Mouse (Mus musculus) G1E (cell line): ENCODE measurements around the gene Wwc2. TPM values are rescaled to one million over a fixed set of nuclear protein-coding genes. Genes with fewer than 3 reads are reported as not detected.

ENCODE experiments used
- ATAC-seq: 2 replicates; pipeline ENCODE4 v1.8.0; 2016; ENCODE audit warnings: mild to moderate bottlenecking; ENCODE audit not compliant: insufficient number of reproducible peaks, poor library complexity, low FRiP score, severe bottlenecking; ENCODE audit errors: extremely low read depth
- DNase-seq: peaks from one replicate; pipeline ENCODE4 v3.0.0; 2012; ENCODE audit warnings: low spot score
- H3K27me3 ChIP-seq: 2 replicates; pipeline ENCODE4 v1.6.1; 2012; ENCODE audit warnings: mild to moderate bottlenecking, low read length, inconsistent platforms; ENCODE audit not compliant: insufficient read depth
- H3K36me3 ChIP-seq: replicated peaks from 2 replicates; pipeline ENCODE3; 2012; ENCODE audit warnings: mild to moderate bottlenecking, inconsistent platforms
- H3K4me1 ChIP-seq: 2 replicates; pipeline ENCODE4 v1.6.1; 2012; ENCODE audit warnings: low read depth, low read length, inconsistent platforms, mixed read lengths; ENCODE audit not compliant: insufficient read depth
- H3K4me3 ChIP-seq: 2 replicates; pipeline ENCODE4 v1.5.1; 2012; ENCODE audit warnings: low read depth, mild to moderate bottlenecking, inconsistent platforms, low read length, moderate library complexity, mixed read lengths
- H3K9me3 ChIP-seq: replicated peaks from 2 replicates; pipeline ENCODE4 v1.6.1; 2012; ENCODE audit warnings: inconsistent platforms
- CTCF ChIP-seq: IDR thresholded peaks from 2 replicates; pipeline ENCODE4 v1.5.1; 2012; ENCODE audit warnings: low read depth, low read length, inconsistent platforms, mixed read lengths
- GATA1 ChIP-seq: IDR thresholded peaks from 2 replicates; pipeline ENCODE4 v1.6.1; 2012; ENCODE audit warnings: borderline replicate concordance, low read length, inconsistent platforms, mixed read lengths
- GATA2 ChIP-seq: IDR thresholded peaks from 2 replicates; pipeline ENCODE4 v1.6.1; 2012; ENCODE audit warnings: low read depth, low read length, inconsistent platforms, borderline replicate concordance
- POLR2AphosphoS5 ChIP-seq: IDR thresholded peaks from 2 replicates; pipeline ENCODE4 v1.6.1; 2012; ENCODE audit warnings: low read depth, low read length, inconsistent platforms; ENCODE audit not compliant: insufficient replicate concordance
- TAL1 ChIP-seq: conservative IDR thresholded peaks from 2 replicates; pipeline ENCODE4 v1.6.1; 2012; ENCODE audit warnings: low read depth, low read length, inconsistent platforms, mixed read lengths
- polyA plus RNA-seq: library from polyadenylated mRNA; stranded (reverse); fragments of >175 nt; gene quantifications from 2 replicates; pipeline ENCODE4 v1.2.3, GENCODE M21; 2012
- total RNA-seq, 2 experiments: library from RNA; stranded (forward) in 1 of 2; stranded (reverse) in 1 of 2; fragments of 200-1000 nt in 1 of 2; fragments of >200 nt in 1 of 2; fragmentation: Nextera tagmentation in 1 of 2; gene quantifications; 2 replicates each; pipeline ENCODE4 v1.2.3; 2014 to 2017

Wwc2 gene
- total and polyA plus RNA-seq, 3 experiments: 4.0 to 8.1 (median 7.4) TPM

GRCm38 (mm10) chr8:47967045-47967920, 23.4 kb downstream of the Wwc2 start:
- TF ChIP-seq TAL1 (no peak), POLR2AphosphoS5 (no peak)
- H3K9me3 ChIP-seq: no peaks in the 10 kb centered on the region
- no peaks in the 10 kb centered on the region for H3K27me3 ChIP-seq
- H3K36me3 ChIP-seq: peaks cover 11% of the 10 kb centered on the region
- DNase-seq: no peak
- peaks cover 3% of the 10 kb centered on the region; the same call in 1 of the 2 replicates for H3K4me1 ChIP-seq
- H3K4me3 ChIP-seq: no peak overlapping the region
- no peak for ATAC-seq

GRCm38 (mm10) chr8:47962484-47962883, 28.2 kb downstream of the Wwc2 start:
- no peaks in the 10 kb centered on the region for H3K9me3 ChIP-seq
- no peak for TF ChIP-seq CTCF
- no peak for TF ChIP-seq GATA2
- TF ChIP-seq GATA1: no peak
- TF ChIP-seq TAL1: no peak
- TF ChIP-seq POLR2AphosphoS5: no peak
- peaks cover 11% of the 10 kb centered on the region for H3K36me3 ChIP-seq
- no peak overlapping the region for H3K4me3 ChIP-seq
- DNase-seq (no peak), ATAC-seq (peak; percentile 61)
- no peaks in the 10 kb centered on the region for H3K27me3 ChIP-seq
- peaks cover 8% of the 10 kb centered on the region for H3K4me1 ChIP-seq

GRCm38 (mm10) chr8:47962005-47962404, 28.7 kb downstream of the Wwc2 start:
- no peaks in the 10 kb centered on the region for H3K9me3 ChIP-seq
- peaks cover 7% of the 10 kb centered on the region for H3K36me3 ChIP-seq
- H3K4me3 ChIP-seq: no peak overlapping the region
- peak; percentile 23 for DNase-seq
- TF ChIP-seq GATA1 (no peak), POLR2AphosphoS5 (no peak), TAL1 (no peak), GATA2 (no peak), CTCF (no peak)
- H3K4me1 ChIP-seq: peaks cover 8% of the 10 kb centered on the region
- H3K27me3 ChIP-seq: no peaks in the 10 kb centered on the region
- ATAC-seq: no peak

- no peak overlapping the region for H3K4me3 ChIP-seq
Measured at GRCm38 (mm10) chr8:47957560-47957959, 33.2 kb downstream of the Wwc2 start.

GRCm38 (mm10) chr8:47951380-47951932, 39.3 kb downstream of the Wwc2 start:
- Histone ChIP-seq H3K4me3 (no peak overlapping the region), H3K9me3 (no peaks in the 10 kb centered on the region), H3K36me3 (peaks cover 16% of the 10 kb centered on the region), H3K27me3 (no peaks in the 10 kb centered on the region), H3K4me1 (no peaks in the 10 kb centered on the region)
- DNase-seq (no peak), ATAC-seq (no peak)
- TF ChIP-seq POLR2AphosphoS5: no peak
- TF ChIP-seq TAL1: no peak
- no peak for TF ChIP-seq GATA2
- no peak for TF ChIP-seq GATA1
- TF ChIP-seq CTCF: 0 out of 2 replicates have a peak, but pooled peaks have one; percentile 4

More at GRCm38 (mm10) chr8:47957560-47957959, 33.2 kb downstream of the Wwc2 start:
- no peak for ATAC-seq
- H3K36me3 ChIP-seq: peaks cover 5% of the 10 kb centered on the region
- no peak for DNase-seq
- no peaks in the 10 kb centered on the region for H3K9me3 ChIP-seq
- TF ChIP-seq GATA1: no peak
- no peak for TF ChIP-seq CTCF
- no peak for TF ChIP-seq TAL1
- no peak for TF ChIP-seq GATA2
- no peak for TF ChIP-seq POLR2AphosphoS5
- no peaks in the 10 kb centered on the region for H3K27me3 ChIP-seq
- peaks cover 7% of the 10 kb centered on the region for H3K4me1 ChIP-seq

GRCm38 (mm10) chr8:47948836-47949235, 41.9 kb downstream of the Wwc2 start:
- no peaks in the 10 kb centered on the region for H3K27me3 ChIP-seq
- H3K4me3 ChIP-seq: no peak overlapping the region
- no peak for ATAC-seq
- no peaks in the 10 kb centered on the region for H3K9me3 ChIP-seq
- no peak for TF ChIP-seq TAL1
- TF ChIP-seq CTCF: no peak
- TF ChIP-seq POLR2AphosphoS5: no peak
- no peak for TF ChIP-seq GATA1
- no peak for TF ChIP-seq GATA2
- no peak for DNase-seq
- H3K36me3 ChIP-seq: peaks cover 19% of the 10 kb centered on the region
- H3K4me1 ChIP-seq: no peaks in the 10 kb centered on the region
